Mouse (Mus musculus) limb, embryonic 14.5 days (tissue): ENCODE measurements around the gene Ebf1. TPM values are rescaled to one million over a fixed set of nuclear protein-coding genes. Genes with fewer than 3 reads are reported as not detected.

ENCODE experiments used
- ATAC-seq: fragments of 200-750 bp; cut with Nextera tagmentation; 2 replicates; pipeline ENCODE4 v1.8.0; 2017; ENCODE audit warnings: low read depth, moderate number of reproducible peaks, moderate TSS enrichment; ENCODE audit not compliant: low FRiP score
- DNase-seq: peaks from one replicate; pipeline ENCODE4 v3.0.0-alpha.2; 2015; ENCODE audit warnings: low spot score
- H3K27ac ChIP-seq: fragments of 300-500 bp; sonication (generic); replicated peaks from 2 replicates; pipeline ENCODE4 v1.5.1; 2014; ENCODE audit warnings: low read depth, mild to moderate bottlenecking, low read length, moderate library complexity, mixed read lengths
- H3K27me3 ChIP-seq: fragments of 300-500 bp; sonication (generic); 2 replicates; pipeline ENCODE4 v1.6.1; 2014; ENCODE audit warnings: low read length, mixed read lengths; ENCODE audit not compliant: control insufficient read depth, insufficient read depth
- H3K36me3 ChIP-seq: fragments of 300-500 bp; sonication (generic); 2 replicates; pipeline ENCODE4 v1.6.1; 2014; ENCODE audit warnings: mild to moderate bottlenecking, low read length, moderate library complexity, mixed read lengths; ENCODE audit not compliant: control insufficient read depth, insufficient read depth
- H3K4me1 ChIP-seq: fragments of 300-500 bp; sonication (generic); 2 replicates; pipeline ENCODE4 v1.6.1; 2014; ENCODE audit warnings: antibody characterized with exemption, low read length, mixed read lengths; ENCODE audit not compliant: control insufficient read depth, insufficient read depth
- H3K4me2 ChIP-seq: fragments of 300-500 bp; sonication (generic); replicated peaks from 2 replicates; pipeline ENCODE4 v1.6.1; 2014; ENCODE audit warnings: low read depth, mild to moderate bottlenecking, low read length, moderate library complexity; ENCODE audit not compliant: severe bottlenecking
- H3K4me3 ChIP-seq: fragments of 300-500 bp; sonication (generic); replicated peaks from 2 replicates; pipeline ENCODE4 v1.5.1; 2014; ENCODE audit warnings: low read length
- H3K9ac ChIP-seq: fragments of 300-500 bp; sonication (generic); 2 replicates; pipeline ENCODE4 v1.6.1; 2014; ENCODE audit warnings: mild to moderate bottlenecking, low read depth, low read length, moderate library complexity; ENCODE audit not compliant: severe bottlenecking
- H3K9me3 ChIP-seq: fragments of 300-500 bp; sonication (generic); 2 replicates; pipeline ENCODE4 v1.6.1; 2016; ENCODE audit warnings: low read length; ENCODE audit not compliant: control insufficient read depth
- POLR2A ChIP-seq: fragments of 200-500 bp; IDR thresholded peaks from 2 replicates; pipeline ENCODE4 v1.8.0; 2012; ENCODE audit warnings: inconsistent platforms, mild to moderate bottlenecking, moderate library complexity, borderline replicate concordance; ENCODE audit not compliant: insufficient read depth, insufficient read length; ENCODE audit errors: extremely low read depth
- WGBS: fragments of 180-500 bp; shearing (Covaris S2); extraction: QIAGEN DNeasy Blood & Tissue Kit; methylation state at CpG from one replicate; pipeline ENCODE4 v1.1.7; 2014; 5-methylcytosine and 5-hydroxymethylcytosine counted together
- polyA plus RNA-seq, 2 experiments: library from polyadenylated mRNA; depleted of rRNA in 1 of 2; stranded (reverse) in 1 of 2; unstranded in 1 of 2; fragments of >200 nt; fragmentation: Nextera tagmentation in 1 of 2; extraction: Ambion mirVana in 1 of 2; gene quantifications; 2 replicates each; pipeline versions ENCODE4 v1.2.1 to v1.2.3; 2012 to 2014

Gene Ebf1
- polyA plus RNA-seq, 2 experiments, result 42.9 to 71.4 TPM

GRCm38 (mm10) chr11:45012081-45012480 is 395.0 kb downstream of the Ebf1 start:
- no peaks in the 10 kb centered on the region for H3K9me3 ChIP-seq
- no peak overlapping the region for H3K4me2 ChIP-seq
- H3K9ac ChIP-seq, result no peak overlapping the region
- no peaks in the 10 kb centered on the region for H3K36me3 ChIP-seq
- ATAC-seq, result no peak
- 94% methylated on average over 1 of the region's 1 CpGs for WGBS
- no peak for DNase-seq
- H3K4me1 ChIP-seq, result peaks cover 4% of the 10 kb centered on the region; the same call in 1 of the 2 replicates
- no peak overlapping the region for H3K27ac ChIP-seq
- no peaks in the 10 kb centered on the region for H3K27me3 ChIP-seq
- H3K4me3 ChIP-seq, result no peak overlapping the region
- no peak for TF ChIP-seq POLR2A

GRCm38 (mm10) chr11:45017493-45017892 is 400.4 kb downstream of the Ebf1 start:
- 70% methylated on average over 3 of the region's 3 CpGs for WGBS
- ATAC-seq, result no peak
- Histone ChIP-seq H3K4me2 (no peak overlapping the region), H3K9me3 (no peaks in the 10 kb centered on the region), H3K27me3 (no peaks in the 10 kb centered on the region), H3K27ac (no peak overlapping the region), H3K36me3 (no peaks in the 10 kb centered on the region), H3K4me3 (no peak overlapping the region), H3K9ac (no peak overlapping the region), H3K4me1 (no peaks in the 10 kb centered on the region)
- no peak for DNase-seq
- no peak for TF ChIP-seq POLR2A

GRCm38 (mm10) chr11:45026012-45026411 is 408.9 kb downstream of the Ebf1 start:
- no peak overlapping the region for H3K9ac ChIP-seq
- 83% methylated on average over 5 of the region's 5 CpGs for WGBS
- H3K27ac ChIP-seq, result no peak overlapping the region
- no peaks in the 10 kb centered on the region for H3K27me3 ChIP-seq
- no peak overlapping the region for H3K4me3 ChIP-seq
- no peak overlapping the region for H3K4me2 ChIP-seq
- no peak for ATAC-seq
- no peak for DNase-seq
- H3K9me3 ChIP-seq, result no peaks in the 10 kb centered on the region
- TF ChIP-seq POLR2A, result no peak
- H3K4me1 ChIP-seq, result peaks cover 20% of the 10 kb centered on the region
- no peaks in the 10 kb centered on the region for H3K36me3 ChIP-seq

- TF ChIP-seq POLR2A, result no peak
- Histone ChIP-seq H3K36me3 (no peaks in the 10 kb centered on the region), H3K4me3 (no peak overlapping the region), H3K9ac (0 out of 2 replicates have a peak overlapping the region, but pooled peaks have one; percentile 5), H3K9me3 (no peaks in the 10 kb centered on the region), H3K27me3 (no peaks in the 10 kb centered on the region), H3K4me1 (peaks cover 20% of the 10 kb centered on the region), H3K27ac (no peak overlapping the region), H3K4me2 (no peak overlapping the region)
- ATAC-seq (no peak), DNase-seq (no peak)
- 23% methylated on average over 11 of the region's 11 CpGs for WGBS
Measured at GRCm38 (mm10) chr11:45026674-45027073, 409.6 kb downstream of the Ebf1 start.

GRCm38 (mm10) chr11:45027076-45027475 is 410.0 kb downstream of the Ebf1 start:
- Histone ChIP-seq H3K27me3 (no peaks in the 10 kb centered on the region), H3K4me2 (no peak overlapping the region), H3K9me3 (no peaks in the 10 kb centered on the region), H3K4me3 (no peak overlapping the region), H3K27ac (no peak overlapping the region), H3K9ac (0 out of 2 replicates have a peak overlapping the region, but pooled peaks have one; percentile 5), H3K4me1 (peaks cover 20% of the 10 kb centered on the region), H3K36me3 (no peaks in the 10 kb centered on the region)
- TF ChIP-seq POLR2A, result no peak
- 57% methylated on average over 7 of the region's 7 CpGs for WGBS
- ATAC-seq (no peak), DNase-seq (no peak)
